Mouse (Mus musculus) C2C12 (cell line): ENCODE results near the gene Glis3.
A peak's percentile ranks its signal among the peaks of the same experiment; 100 is the strongest.

Source experiments
- CTCF ChIP-seq: IDR thresholded peaks from one replicate; pipeline ENCODE4 v1.5.1; 2011; ENCODE audit not compliant: control insufficient read depth, insufficient read depth, insufficient read length
- FOSL1 ChIP-seq: IDR thresholded peaks from one replicate; pipeline ENCODE4 v1.8.0; 2011; ENCODE audit warnings: mild to moderate bottlenecking, low read length; ENCODE audit not compliant: poor library complexity, insufficient read depth, severe bottlenecking
- MYOD1 ChIP-seq: IDR thresholded peaks from one replicate; pipeline ENCODE4 v1.6.1; 2011; ENCODE audit warnings: low read depth; ENCODE audit not compliant: control insufficient read depth, insufficient read length
- MYOG ChIP-seq: IDR thresholded peaks from one replicate; pipeline ENCODE4 v1.6.1; 2011; ENCODE audit not compliant: control insufficient read depth, insufficient read length; ENCODE audit errors: extremely low read depth
- USF1 ChIP-seq: IDR thresholded peaks from one replicate; pipeline ENCODE4 v1.6.1; 2011; ENCODE audit warnings: low read depth, mild to moderate bottlenecking, control low read depth, moderate library complexity

GRCm38 (mm10) chr19:28624571-28624970 lies 55.3 kb downstream of the Glis3 start:
- TF ChIP-seq CTCF (no peak), USF1 (no peak), MYOG (no peak), FOSL1 (peak; percentile 57), MYOD1 (peak; percentile 10)
